Mouse (Mus musculus) cerebellum, adult 2 months (tissue): ENCODE results near the gene Stard3. TPM values are rescaled to one million over a fixed set of nuclear protein-coding genes. Genes with fewer than 3 reads are reported as not detected.
A peak's percentile ranks its signal among the peaks of the same experiment; 100 is the strongest.

Experiments
- DNase-seq, 2 experiments: peaks; one replicate each; pipeline ENCODE4 v3.0.0; 2021
- H3K27ac ChIP-seq: fragments of 200-500 bp; 2 replicates; pipeline ENCODE4 v1.5.1; 2012; ENCODE audit warnings: low read length, control low read depth, inconsistent platforms; ENCODE audit not compliant: insufficient read depth
- H3K27me3 ChIP-seq: fragments of 200-500 bp; 2 replicates; pipeline ENCODE4 v1.6.1; 2012; ENCODE audit warnings: inconsistent platforms, mild to moderate bottlenecking, low read length, moderate library complexity; ENCODE audit not compliant: control insufficient read depth, insufficient read depth
- H3K4me1 ChIP-seq: fragments of 200-500 bp; 2 replicates; pipeline ENCODE4 v1.6.1; 2011; ENCODE audit warnings: low read length; ENCODE audit not compliant: control insufficient read depth, insufficient read depth
- H3K4me3 ChIP-seq: fragments of 200-500 bp; replicated peaks from 2 replicates; pipeline ENCODE3; 2011; ENCODE audit warnings: mild to moderate bottlenecking, low read depth, low read length, control low read depth; ENCODE audit not compliant: insufficient read depth
- CTCF ChIP-seq: fragments of 200-500 bp; IDR thresholded peaks from 2 replicates; pipeline ENCODE4 v1.5.1; 2011; ENCODE audit warnings: low read depth, mild to moderate bottlenecking, control low read depth, low read length, moderate library complexity, borderline replicate concordance; ENCODE audit not compliant: insufficient read depth
- POLR2A ChIP-seq: fragments of 200-500 bp; IDR thresholded peaks from 2 replicates; pipeline ENCODE4 v1.6.1; 2011; ENCODE audit warnings: low read length, control low read depth, borderline replicate concordance; ENCODE audit not compliant: insufficient read depth
- WGBS: fragments of 180-500 bp; shearing (Covaris S2); methylation state at CpG from one replicate; pipeline ENCODE4 v1.1.7; 2018; 5-methylcytosine and 5-hydroxymethylcytosine counted together
- polyA plus RNA-seq: library from polyadenylated mRNA; depleted of rRNA; stranded (reverse); fragments of >200 nt; gene quantifications from 2 replicates; pipeline ENCODE4 v1.2.3, GENCODE M21; 2012

Gene Stard3
- polyA plus RNA-seq, 1 experiment = 53.5 TPM

DNA sequence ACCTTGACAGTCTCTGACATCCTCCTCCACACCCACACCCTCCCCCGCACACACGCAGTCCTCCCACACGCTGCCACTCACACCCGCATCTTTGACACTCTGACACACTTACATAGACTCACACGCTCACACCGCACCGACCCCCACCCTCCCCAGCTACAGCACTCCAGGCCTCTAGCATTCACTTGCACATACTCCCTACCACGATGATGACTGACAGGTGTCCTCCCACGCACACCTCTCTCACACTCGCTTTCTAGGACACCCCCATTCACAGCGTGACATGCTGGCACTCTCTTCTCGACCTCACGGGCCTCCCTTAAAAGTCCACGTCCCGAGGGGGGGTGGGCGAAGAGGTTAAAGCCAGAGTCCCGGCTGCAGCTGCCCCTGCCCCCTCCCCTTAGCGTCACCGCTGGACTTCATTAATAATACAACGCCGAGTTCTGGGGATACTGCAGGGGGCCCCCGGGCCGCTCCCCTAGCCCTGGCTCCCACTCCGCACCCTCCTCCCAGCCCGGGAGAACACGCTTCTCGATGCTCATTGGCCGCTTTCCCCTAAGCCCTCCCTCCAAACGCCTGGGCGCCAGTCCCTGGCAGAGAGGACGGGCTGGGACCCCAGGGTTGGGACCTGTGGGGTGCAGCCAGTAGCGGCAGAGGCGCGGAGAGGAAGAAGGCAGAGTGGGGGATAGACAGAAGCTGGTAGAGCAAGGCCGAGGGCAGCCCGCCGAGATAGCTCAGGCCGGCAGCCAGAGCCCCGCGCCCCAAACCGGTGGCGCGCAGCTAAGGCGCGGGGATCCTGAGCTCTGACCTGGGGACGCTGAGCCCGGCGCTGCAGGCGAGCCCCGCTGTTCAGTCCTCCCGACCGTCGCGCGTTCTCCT is 9.8 kb upstream of the Stard3 start, which contains the start of gene Ppp1r1b:
Gene Ppp1r1b (plus strand): TSS at position 322 of the 879 bp plus-strand sequence.
- Histone ChIP-seq H3K4me3 (peak within 1 kb of the TSS; percentile 81), H3K4me1 (peaks cover 14% of the 10 kb centered on the region), H3K27ac (peak within 1 kb of the TSS; percentile 22), H3K27me3 (no peaks in the 10 kb centered on the region)
- peak; percentile 82 to 83 for DNase-seq
- TF ChIP-seq CTCF = no peak
- TF ChIP-seq POLR2A = no peak
- under 1% methylated on average over 55 of the region's 55 CpGs for WGBS

- Histone ChIP-seq H3K27me3 (no peaks in the 10 kb centered on the region), H3K4me1 (peaks cover 14% of the 10 kb centered on the region), H3K4me3 (peak overlapping the region; percentile 81), H3K27ac (no peak overlapping the region)
- 26% methylated on average over 9 of the region's 9 CpGs for WGBS
- no peak for TF ChIP-seq POLR2A
- no peak for TF ChIP-seq CTCF
- no peak for DNase-seq
These were observed 8.9 kb upstream of the Stard3 start for GRCm38 (mm10) chr11:98349308-98349707.

GRCm38 (mm10) chr11:98352272-98352990 is 5.7 kb upstream of the Stard3 start:
- 75% methylated on average over 18 of the region's 18 CpGs for WGBS
- Histone ChIP-seq H3K27ac (no peak overlapping the region), H3K27me3 (no peaks in the 10 kb centered on the region), H3K4me1 (peaks cover 6% of the 10 kb centered on the region), H3K4me3 (no peak overlapping the region)
- TF ChIP-seq POLR2A (no peak), CTCF (no peak)
- no peak for DNase-seq

GRCm38 (mm10) chr11:98353651-98354211 is 4.4 kb upstream of the Stard3 start:
- no peak for DNase-seq
- Histone ChIP-seq H3K27me3 (no peaks in the 10 kb centered on the region), H3K4me1 (no peaks in the 10 kb centered on the region; the same call in none of the 2 replicates), H3K27ac (no peak overlapping the region), H3K4me3 (no peak overlapping the region)
- TF ChIP-seq CTCF (no peak), POLR2A (no peak)
- WGBS = 47% methylated on average over 8 of the region's 8 CpGs

DNA sequence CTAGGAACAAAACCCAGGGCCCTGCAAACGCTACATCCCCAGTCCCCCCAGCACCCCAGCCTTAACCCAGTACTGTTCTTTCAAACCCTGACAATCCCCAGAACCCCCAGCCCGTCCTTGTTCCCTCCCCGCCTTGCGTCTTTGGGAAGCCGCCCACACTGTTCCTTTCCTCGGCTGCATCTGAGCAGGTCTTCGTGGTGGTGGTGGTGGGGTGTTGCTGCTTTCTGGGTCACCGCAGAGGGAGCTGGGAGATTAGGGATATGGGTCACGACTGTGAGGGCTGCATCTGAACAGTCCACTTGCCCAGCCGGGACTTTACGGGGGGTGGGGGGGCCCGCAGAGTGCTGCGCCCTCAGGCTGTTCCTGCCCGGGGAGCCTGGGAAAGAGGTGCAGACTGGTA is 3.7 kb upstream of the Stard3 start:
- no peak overlapping the region for H3K27ac ChIP-seq
- H3K4me3 ChIP-seq = no peak overlapping the region
- TF ChIP-seq CTCF (no peak), POLR2A (no peak)
- peaks cover 3% of the 10 kb centered on the region; the same call in 1 of the 2 replicates for H3K4me1 ChIP-seq
- no peaks in the 10 kb centered on the region for H3K27me3 ChIP-seq
- 73% methylated on average over 14 of the region's 14 CpGs for WGBS
- DNase-seq = no peak

DNA sequence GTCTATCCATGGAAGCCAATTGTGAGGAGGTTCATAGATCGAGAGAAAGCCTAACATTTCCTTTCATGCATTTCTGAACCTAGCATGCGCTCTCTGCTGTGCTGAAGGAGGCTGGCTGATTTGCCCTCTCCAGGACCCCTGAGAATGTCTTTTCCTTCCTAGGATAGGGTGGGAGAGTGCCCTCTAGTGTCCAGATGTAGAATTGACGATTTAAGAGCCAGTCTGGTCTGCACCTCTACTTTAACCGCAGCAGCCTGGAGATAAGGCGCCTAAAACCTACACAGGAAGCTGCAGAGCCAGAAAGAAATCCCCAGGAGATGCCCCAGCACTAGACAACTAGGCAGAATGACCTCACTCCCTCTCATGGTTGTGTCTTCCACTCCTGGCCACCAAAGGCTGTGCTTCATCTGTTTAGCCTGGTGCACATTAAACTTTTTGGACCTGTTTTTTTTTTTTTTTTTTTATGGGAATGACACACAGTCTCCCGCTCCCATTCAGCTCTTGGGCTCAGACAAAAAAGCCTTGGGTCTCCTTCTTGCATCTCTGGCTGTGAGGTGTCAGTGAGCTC is 2.4 kb upstream of the Stard3 start:
- TF ChIP-seq CTCF (peak; percentile 68; the same call in 1 of the 2 replicates), POLR2A (no peak)
- Histone ChIP-seq H3K27me3 (no peaks in the 10 kb centered on the region), H3K4me1 (peaks cover 5% of the 10 kb centered on the region; the same call in 1 of the 2 replicates), H3K4me3 (no peak overlapping the region), H3K27ac (no peak overlapping the region)
- WGBS = 11% methylated on average over 6 of the region's 6 CpGs
- peak; percentile 55 to 61 for DNase-seq
